Mouse (Mus musculus) liver, embryonic 13.5 days (tissue): ENCODE results near the gene Gmeb1. TPM values are rescaled to one million over a fixed set of nuclear protein-coding genes. Genes with fewer than 3 reads are reported as not detected.

Source experiments
- ATAC-seq: fragments of 200-750 bp; cut with Nextera tagmentation; 2 replicates; pipeline ENCODE4 v1.8.0; 2017; ENCODE audit warnings: low read depth, mild to moderate bottlenecking, moderate number of reproducible peaks, moderate library complexity
- DNase-seq: peaks from one replicate; pipeline ENCODE4 v3.0.0; 2022
- H3K27ac ChIP-seq: fragments of 300-500 bp; sonication (generic); 2 replicates; pipeline ENCODE4 v1.5.1; 2015; ENCODE audit warnings: moderate library complexity, mild to moderate bottlenecking, inconsistent platforms
- H3K27me3 ChIP-seq: fragments of 300-500 bp; sonication (generic); 2 replicates; pipeline ENCODE4 v1.6.1; 2015; ENCODE audit warnings: mild to moderate bottlenecking, inconsistent platforms
- H3K36me3 ChIP-seq: fragments of 300-500 bp; sonication (generic); 2 replicates; pipeline ENCODE4 v1.6.1; 2015; ENCODE audit warnings: mild to moderate bottlenecking, inconsistent platforms
- H3K4me1 ChIP-seq: fragments of 300-500 bp; sonication (generic); replicated peaks from 2 replicates; pipeline ENCODE4 v1.6.1; 2015; ENCODE audit warnings: inconsistent platforms
- H3K4me2 ChIP-seq: fragments of 300-500 bp; sonication (generic); 2 replicates; pipeline ENCODE4 v1.6.1; 2015; ENCODE audit warnings: inconsistent platforms, mild to moderate bottlenecking, moderate library complexity
- H3K4me3 ChIP-seq: fragments of 300-500 bp; sonication (generic); replicated peaks from 2 replicates; pipeline ENCODE4 v1.5.1; 2015; ENCODE audit warnings: mild to moderate bottlenecking, inconsistent platforms
- H3K9ac ChIP-seq: fragments of 300-500 bp; sonication (generic); 2 replicates; pipeline ENCODE4 v1.6.1; 2015; ENCODE audit warnings: mild to moderate bottlenecking, inconsistent platforms
- H3K9me3 ChIP-seq: fragments of 300-500 bp; sonication (generic); replicated peaks from 2 replicates; pipeline ENCODE4 v1.6.1; 2016; ENCODE audit warnings: inconsistent platforms
- WGBS: fragments of 180-500 bp; shearing (Covaris S2); methylation state at CpG from one replicate; pipeline ENCODE4 v1.1.7; 2015; ENCODE audit not compliant: insufficient replicate concordance; 5-methylcytosine and 5-hydroxymethylcytosine counted together
- microRNA-seq: library from miRNA; unstranded; fragments of <30 nt; microRNA quantifications from one replicate; pipeline ENCODE4, GENCODE M21; 2016
- polyA plus RNA-seq: library from polyadenylated mRNA; unstranded; fragments of >200 nt; fragmentation: Nextera tagmentation; extraction: Ambion mirVana; gene quantifications from 2 replicates; pipeline ENCODE4 v1.2.1, GENCODE M21; 2015

The Gmeb1 gene
- polyA plus RNA-seq, 1 experiment from 2014 or later, result 16.9 TPM

GRCm38 (mm10) chr4:132194373-132194772, 67.0 kb downstream of the Gmeb1 start:
- no peaks in the 10 kb centered on the region for H3K9me3 ChIP-seq
- ATAC-seq, result no peak
- no peak overlapping the region for H3K4me3 ChIP-seq
- peaks cover 51% of the 10 kb centered on the region for H3K4me1 ChIP-seq
- no peak overlapping the region for H3K27ac ChIP-seq
- H3K27me3 ChIP-seq, result no peaks in the 10 kb centered on the region
- 77% methylated on average over 6 of the region's 6 CpGs for WGBS
- no peak overlapping the region for H3K4me2 ChIP-seq
- no peak for DNase-seq
- H3K9ac ChIP-seq, result no peak overlapping the region
- H3K36me3 ChIP-seq, result peaks cover 71% of the 10 kb centered on the region

GRCm38 (mm10) chr4:132187826-132188401, 73.5 kb downstream of the Gmeb1 start:
- no peak overlapping the region for H3K9ac ChIP-seq
- 0 out of 2 replicates have a peak, but pooled peaks cover under 1% of the 10 kb centered on the region for H3K4me1 ChIP-seq
- no peaks in the 10 kb centered on the region for H3K27me3 ChIP-seq
- no peak overlapping the region for H3K4me2 ChIP-seq
- 88% methylated on average over 2 of the region's 2 CpGs for WGBS
- DNase-seq (no peak), ATAC-seq (no peak)
- no peaks in the 10 kb centered on the region for H3K9me3 ChIP-seq
- peaks cover 67% of the 10 kb centered on the region for H3K36me3 ChIP-seq
- H3K27ac ChIP-seq, result no peak overlapping the region
- H3K4me3 ChIP-seq, result no peak overlapping the region

- DNase-seq (no peak), ATAC-seq (no peak)
- Histone ChIP-seq H3K27me3 (no peaks in the 10 kb centered on the region), H3K4me1 (0 out of 2 replicates have a peak, but pooled peaks cover 6% of the 10 kb centered on the region), H3K36me3 (peaks cover 55% of the 10 kb centered on the region), H3K9me3 (no peaks in the 10 kb centered on the region), H3K9ac (no peak overlapping the region), H3K27ac (no peak overlapping the region), H3K4me2 (no peak overlapping the region), H3K4me3 (no peak overlapping the region)
- 87% methylated on average over 3 of the region's 3 CpGs for WGBS
These were observed 78.2 kb downstream of the Gmeb1 start for GRCm38 (mm10) chr4:132183162-132183561.

- H3K9me3 ChIP-seq, result no peaks in the 10 kb centered on the region
- ATAC-seq (no peak), DNase-seq (no peak)
- no peaks in the 10 kb centered on the region for H3K27me3 ChIP-seq
- 0 out of 2 replicates have a peak, but pooled peaks cover 6% of the 10 kb centered on the region for H3K4me1 ChIP-seq
- H3K36me3 ChIP-seq, result peaks cover 47% of the 10 kb centered on the region
- WGBS, result 70% methylated on average over 22 of the region's 22 CpGs
- H3K4me2 ChIP-seq, result no peak overlapping the region
- no peak overlapping the region for H3K9ac ChIP-seq
- no peak overlapping the region for H3K4me3 ChIP-seq
- H3K27ac ChIP-seq, result no peak overlapping the region
These were observed 79.4 kb downstream of the Gmeb1 start for GRCm38 (mm10) chr4:132181721-132182658.

DNA sequence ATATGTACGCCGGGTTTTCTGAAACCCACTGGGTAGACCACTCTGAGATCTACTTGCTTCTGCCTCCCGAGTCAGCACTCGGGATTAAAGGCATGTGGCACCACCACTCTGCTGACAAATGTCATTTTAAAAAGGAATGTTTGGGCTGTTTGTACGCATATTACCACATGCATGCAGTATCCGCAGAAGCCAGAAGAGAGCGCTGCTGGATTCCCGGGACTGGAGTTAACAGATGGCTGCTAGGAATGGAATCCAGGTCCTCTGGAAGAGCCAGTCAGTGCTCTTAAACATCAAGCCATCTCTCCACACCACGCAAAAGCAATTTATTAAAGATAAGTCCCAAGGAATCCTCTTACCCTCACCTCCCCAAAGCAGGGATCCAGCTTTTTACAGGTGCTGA, 80.7 kb downstream of the Gmeb1 start:
- ATAC-seq (no peak), DNase-seq (no peak)
- Histone ChIP-seq H3K36me3 (peaks cover 42% of the 10 kb centered on the region), H3K27me3 (no peaks in the 10 kb centered on the region; the same call in 1 of the 2 replicates), H3K4me3 (no peak overlapping the region), H3K9me3 (no peaks in the 10 kb centered on the region), H3K9ac (no peak overlapping the region), H3K4me1 (0 out of 2 replicates have a peak, but pooled peaks cover 6% of the 10 kb centered on the region), H3K27ac (no peak overlapping the region), H3K4me2 (no peak overlapping the region)
- WGBS, result 74% methylated on average over 9 of the region's 9 CpGs

DNA sequence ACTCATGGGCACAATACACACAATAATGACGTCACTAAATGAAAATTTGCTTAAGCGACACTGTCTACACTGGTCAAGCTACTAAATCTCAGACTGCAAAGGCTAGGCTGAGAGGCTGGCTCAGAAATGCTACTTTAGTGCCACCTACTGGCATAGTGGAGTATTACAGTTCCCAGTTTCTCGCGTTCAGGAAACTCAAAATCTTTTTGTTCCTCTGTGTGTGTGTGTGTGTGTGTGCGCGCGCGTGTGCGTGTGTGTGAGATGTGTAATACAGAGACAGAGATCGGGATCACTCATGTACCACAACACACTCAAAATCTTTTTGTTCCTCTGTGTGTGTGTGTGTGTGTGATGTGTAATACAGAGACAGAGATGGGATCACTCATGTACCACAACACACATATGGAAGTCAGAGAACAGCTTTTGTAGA, 82.8 kb downstream of the Gmeb1 start:
- 0 out of 2 replicates have a peak, but pooled peaks cover 6% of the 10 kb centered on the region for H3K4me1 ChIP-seq
- H3K9ac ChIP-seq, result no peak overlapping the region
- H3K27me3 ChIP-seq, result no peaks in the 10 kb centered on the region; the same call in 1 of the 2 replicates
- no peaks in the 10 kb centered on the region for H3K9me3 ChIP-seq
- DNase-seq, result peak; percentile 38
- no peak overlapping the region for H3K27ac ChIP-seq
- no peak overlapping the region for H3K4me2 ChIP-seq
- 3% methylated on average over 10 of the region's 10 CpGs for WGBS
- H3K36me3 ChIP-seq, result peaks cover 24% of the 10 kb centered on the region
- ATAC-seq, result peak; percentile 67
- H3K4me3 ChIP-seq, result no peak overlapping the region

DNA sequence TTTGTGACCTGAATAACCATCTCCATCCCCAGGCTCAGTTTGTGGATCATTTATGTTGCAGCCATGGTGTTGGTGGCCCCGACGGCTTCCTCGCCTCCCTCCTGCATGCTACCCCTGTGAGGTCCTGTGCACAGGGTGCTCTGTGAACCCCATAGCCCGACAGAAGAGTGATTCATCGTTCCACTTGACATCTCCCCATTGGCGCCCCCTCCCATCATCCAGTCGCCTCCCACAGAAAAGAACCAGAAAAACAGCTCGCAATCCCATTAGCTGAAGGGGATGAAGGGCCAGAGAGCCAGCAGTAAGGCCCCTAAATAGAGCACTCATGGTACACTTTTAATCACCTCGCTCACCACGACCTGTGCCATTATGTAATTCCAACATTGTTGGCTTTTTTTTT, 84.9 kb downstream of the Gmeb1 start:
- Histone ChIP-seq H3K27ac (no peak overlapping the region), H3K4me1 (0 out of 2 replicates have a peak, but pooled peaks cover 4% of the 10 kb centered on the region), H3K36me3 (peaks cover 8% of the 10 kb centered on the region; the same call in 1 of the 2 replicates), H3K9me3 (no peaks in the 10 kb centered on the region), H3K4me3 (no peak overlapping the region), H3K4me2 (no peak overlapping the region), H3K9ac (no peak overlapping the region), H3K27me3 (peaks cover 6% of the 10 kb centered on the region; the same call in 1 of the 2 replicates)
- 51% methylated on average over 10 of the region's 10 CpGs for WGBS
- ATAC-seq, result no peak
- no peak for DNase-seq

Small RNA genes within 50 kb of the gene (microRNA-seq; reads per million reads assigned to microRNA genes)
- not detected for gene Gm22033

Other genes with a start within 250 kb of the Gmeb1 start
- 0.39 and 0.63 TPM in 2 replicates for gene Gm10300, start 186.9 kb downstream of the Gmeb1 start, polyA plus RNA-seq
- 147 and 193 TPM in 2 replicates for gene Epb41, start 186.3 kb downstream of the Gmeb1 start, polyA plus RNA-seq
- gene Oprd1, start 117.1 kb downstream of the Gmeb1 start, polyA plus RNA-seq, result 0.05 TPM in 2 replicates
- 40.3 and 48.5 TPM in 2 replicates for gene Ythdf2, start 49.3 kb downstream of the Gmeb1 start, polyA plus RNA-seq
- gene Taf12, start 12.8 kb upstream of the Gmeb1 start, polyA plus RNA-seq, result 53.3 and 62.2 TPM in 2 replicates
- 0.44 and 1.2 TPM in 2 replicates for gene Rab42, start 41.8 kb upstream of the Gmeb1 start, polyA plus RNA-seq
- 43.1 and 45.3 TPM in 2 replicates for gene Trnau1ap, start 67.9 kb upstream of the Gmeb1 start, polyA plus RNA-seq
- 79.4 and 80.2 TPM in 2 replicates for gene Rcc1, start 92.0 kb upstream of the Gmeb1 start, polyA plus RNA-seq
- gene Phactr4, start 160.9 kb upstream of the Gmeb1 start, polyA plus RNA-seq, result 10.3 and 12.5 TPM in 2 replicates
- gene Med18, start 202.3 kb upstream of the Gmeb1 start, polyA plus RNA-seq, result 17.1 and 19.7 TPM in 2 replicates
- 7.0 TPM in 2 replicates for gene Sesn2, start 248.9 kb upstream of the Gmeb1 start, polyA plus RNA-seq